ENCODE assay signal across 8 mouse cellular contexts in the genomic region with DNA sequence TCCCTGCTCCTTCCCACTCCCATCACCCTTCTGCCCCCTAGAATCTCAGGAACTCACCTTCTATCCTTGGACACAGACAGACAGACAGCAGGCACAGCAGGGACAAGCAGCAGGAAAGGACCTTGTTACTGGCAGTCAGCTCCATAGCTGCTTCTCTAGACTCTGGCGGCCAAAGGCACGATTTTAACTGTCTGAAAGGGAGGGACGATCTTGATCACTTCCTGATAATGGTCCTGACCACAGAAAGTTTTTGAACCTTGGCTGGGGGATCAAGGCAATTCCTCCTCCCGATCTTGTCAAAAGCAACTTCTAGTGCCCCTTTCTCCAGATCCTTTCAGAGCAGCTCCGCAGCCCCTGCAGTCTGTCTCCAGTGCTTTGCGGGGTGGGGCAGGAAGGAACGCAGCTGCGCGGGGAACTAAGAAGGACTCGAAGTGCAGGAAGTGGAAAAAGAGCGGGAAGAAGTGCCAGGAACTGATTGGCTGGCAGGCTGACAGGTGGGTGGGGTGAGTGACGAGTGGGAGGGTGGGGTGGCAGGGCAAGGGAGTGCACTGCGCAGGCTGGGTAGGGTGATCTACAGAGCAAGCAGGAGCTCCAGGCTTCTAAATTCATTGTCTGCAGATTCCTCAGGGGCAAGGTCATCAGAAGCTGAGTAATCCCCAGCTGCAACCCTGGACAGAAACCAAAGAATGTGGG. TPM values are rescaled to one million over a fixed set of nuclear protein-coding genes. Genes with fewer than 3 reads are reported as not detected.
DNase-seq lines count a peak whose midpoint lies in the region; ATAC-seq and TF ChIP-seq lines count a peak whose summit lies in the region.

Ulbp1 (minus strand) TSS at position 442 of the 693 bp plus-strand sequence.

- no peaks in the 10 kb centered on the region for H3K9me3 ChIP-seq in neural tube, embryonic 15.5 days (replicated peaks)
- no peaks in the 10 kb centered on the region for H3K9me3 ChIP-seq in kidney, postnatal 0 days (replicated peaks; ENCODE audit: low read length)
- no peaks in the 10 kb centered on the region for H3K9me3 ChIP-seq in forebrain, embryonic 14.5 days (replicated peaks; ENCODE audit: control insufficient read depth, low read length)

- 76% methylated on average over 13 of the region's 13 CpGs for WGBS in neural tube, embryonic 15.5 days
- 11% methylated on average over 13 of the region's 13 CpGs for WGBS in heart, adult 2 months
- 51% methylated on average over 13 of the region's 13 CpGs for WGBS in kidney, postnatal 0 days
- WGBS in forebrain, embryonic 14.5 days, result 76% methylated on average over 13 of the region's 13 CpGs

- H3K4me2 ChIP-seq in neural tube, embryonic 15.5 days, result 0 out of 2 replicates have a peak within 1 kb of the TSS, but pooled peaks have one; percentile 19
- H3K4me2 ChIP-seq in kidney, postnatal 0 days (ENCODE audit: low read length), result peak within 1 kb of the TSS; percentile 42
- no peak within 1 kb of the TSS for H3K4me2 ChIP-seq in forebrain, embryonic 14.5 days (ENCODE audit: low read length)

- H3K27ac ChIP-seq in neural tube, embryonic 15.5 days (replicated peaks), result no peak within 1 kb of the TSS
- peak within 1 kb of the TSS; percentile 55 for H3K27ac ChIP-seq in heart, adult 2 months
- no peak within 1 kb of the TSS for H3K27ac ChIP-seq in kidney, postnatal 0 days
- no peak within 1 kb of the TSS for H3K27ac ChIP-seq in forebrain, embryonic 14.5 days (ENCODE audit: low read depth, low read length)

- H3K27me3 ChIP-seq in neural tube, embryonic 15.5 days (replicated peaks), result no peaks in the 10 kb centered on the region
- no peaks in the 10 kb centered on the region for H3K27me3 ChIP-seq in heart, adult 2 months (ENCODE audit: control insufficient read depth, insufficient read depth, low read length)
- no peaks in the 10 kb centered on the region for H3K27me3 ChIP-seq in kidney, postnatal 0 days (ENCODE audit: insufficient read depth, low read length)
- H3K27me3 ChIP-seq in forebrain, embryonic 14.5 days (replicated peaks; ENCODE audit: control insufficient read depth, insufficient read depth, low read length), result no peaks in the 10 kb centered on the region

- intact Hi-C loops in heart, adult 2 months (cut with DNase I), result no loop called here

- no peak within 1 kb of the TSS for H3K4me3 ChIP-seq in neural tube, embryonic 15.5 days (replicated peaks)
- H3K4me3 ChIP-seq in heart, adult 2 months, result peak within 1 kb of the TSS; percentile 48
- no peak within 1 kb of the TSS for H3K4me3 ChIP-seq in kidney, postnatal 0 days (replicated peaks; ENCODE audit: low read depth, low read length)
- no peak within 1 kb of the TSS for H3K4me3 ChIP-seq in forebrain, embryonic 14.5 days (ENCODE audit: low read depth, low read length)

- ATAC-seq in neural tube, embryonic 15.5 days (ENCODE audit: low FRiP score), result no peak
- peak; percentile 43; the same call in 1 of the 2 replicates for ATAC-seq in kidney, postnatal 0 days (replicated peaks; ENCODE audit: low FRiP score, low read depth)
- peak; percentile 97 for ATAC-seq in megakaryocyte progenitor cell, adult 5-6 weeks (replicated peaks; ENCODE audit: poor library complexity)
- ATAC-seq in forebrain, embryonic 14.5 days, result no peak

- DNase-seq in neural tube, embryonic 10.5 days (ENCODE audit: extremely low spot score, low spot score), result no peak
- DNase-seq in brain, embryonic 14.5 days (ENCODE audit: low read depth), result peak; percentile 5
- DNase-seq in heart, adult 2 months, result peak; percentile 85
- peak; percentile 44 for DNase-seq in kidney, postnatal 0 days (ENCODE audit: low spot score)
- DNase-seq in testis, postnatal 14 days (ENCODE audit: low spot score), result peak; percentile 57
- DNase-seq in forebrain, embryonic 14.5 days (ENCODE audit: low spot score), result no peak

- H3K79me2 ChIP-seq in heart, adult 2 months (replicated peaks; ENCODE audit: control insufficient read depth, insufficient read depth, low read length), result no peaks in the 10 kb centered on the region

- TF ChIP-seq EP300 in heart, adult 2 months (IDR thresholded peaks at IDR 0.05; ENCODE audit: insufficient read depth, low read depth, low read length), result no peak

- H3K9ac ChIP-seq in neural tube, embryonic 15.5 days (replicated peaks), result no peak within 1 kb of the TSS
- H3K9ac ChIP-seq in heart, adult 2 months (ENCODE audit: low read depth, low read length), result peak within 1 kb of the TSS; percentile 16; the same call in 1 of the 2 replicates
- no peak within 1 kb of the TSS for H3K9ac ChIP-seq in kidney, postnatal 0 days (ENCODE audit: low read depth, low read length)
- no peak within 1 kb of the TSS for H3K9ac ChIP-seq in forebrain, embryonic 14.5 days (ENCODE audit: low read length)

- no peak for TF ChIP-seq CTCF in brain, embryonic 14.5 days (IDR thresholded peaks at IDR 0.05; ENCODE audit: borderline replicate concordance, extremely low read depth, insufficient read depth, insufficient read length)
- TF ChIP-seq CTCF in heart, adult 2 months (IDR thresholded peaks at IDR 0.05), result no peak
- TF ChIP-seq CTCF in kidney, postnatal 0 days (IDR thresholded peaks at IDR 0.05; ENCODE audit: low read depth), result no peak

- no peaks in the 10 kb centered on the region for H3K36me3 ChIP-seq in neural tube, embryonic 15.5 days
- H3K36me3 ChIP-seq in heart, adult 2 months (ENCODE audit: control insufficient read depth, insufficient read depth, low read length), result no peaks in the 10 kb centered on the region
- H3K36me3 ChIP-seq in kidney, postnatal 0 days (ENCODE audit: insufficient read depth, low read length), result no peaks in the 10 kb centered on the region
- H3K36me3 ChIP-seq in forebrain, embryonic 14.5 days (ENCODE audit: control insufficient read depth, insufficient read depth, low read length), result no peaks in the 10 kb centered on the region

- TF ChIP-seq POLR2A in brain, embryonic 14.5 days (IDR thresholded peaks at IDR 0.05; ENCODE audit: borderline replicate concordance, extremely low read depth, insufficient read depth, insufficient read length, poor library complexity, severe bottlenecking), result no peak
- 0 out of 2 replicates have a peak, but pooled peaks have one; percentile 24 for TF ChIP-seq POLR2A in heart, adult 2 months (IDR thresholded peaks at IDR 0.05; ENCODE audit: insufficient read depth, low read depth, low read length)

- H3K4me1 ChIP-seq in neural tube, embryonic 15.5 days, result no peaks in the 10 kb centered on the region
- peaks cover 3% of the 10 kb centered on the region for H3K4me1 ChIP-seq in heart, adult 2 months (ENCODE audit: control insufficient read depth, insufficient read depth, low read length)
- H3K4me1 ChIP-seq in kidney, postnatal 0 days (replicated peaks; ENCODE audit: insufficient read depth, low read length), result no peaks in the 10 kb centered on the region
- no peaks in the 10 kb centered on the region for H3K4me1 ChIP-seq in forebrain, embryonic 14.5 days (ENCODE audit: control insufficient read depth, insufficient read depth, low read length)

RNA-seq across cellular contexts. Expression of gene Ulbp1, which starts in this region (rescaled TPM):
- 0.91 and 2.1 TPM in 2 replicates for polyA plus RNA-seq in neural tube, embryonic 15.5 days (2015; fragmentation: Nextera tagmentation; extraction: Ambion mirVana)
- polyA plus RNA-seq in brain, embryonic 14.5 days (2012; rRNA removed), result 0.81 and 1.2 TPM in 2 replicates
- 1 to 10 TPM; 2.3 to 2.6 TPM for total RNA-seq in heart, adult 2 months (2021)
- polyA plus RNA-seq in heart, adult 2 months (2012; rRNA removed), result 0.64 and 1.00 TPM in 2 replicates
- 0.79 and 1.5 TPM in 2 replicates for polyA plus RNA-seq in kidney, postnatal 0 days (2015; fragmentation: Nextera tagmentation; extraction: Ambion mirVana)
- 21.6 and 22.0 TPM in 2 replicates for total RNA-seq in megakaryocyte progenitor cell, adult 5-6 weeks (2015)
- total RNA-seq in megakaryocyte progenitor cell, adult 5-6 weeks (2017), result 28.4 and 29.5 TPM in 2 replicates
- 1.0 and 1.6 TPM in 2 replicates for polyA plus RNA-seq in forebrain, embryonic 14.5 days (2014; fragmentation: Nextera tagmentation; extraction: Ambion mirVana)

Comparison
In these comparisons a context has a peak if more than half of its experiments do, and no peak if none do; other contexts are left out.
1. RNA of gene Ulbp1 (total RNA-seq): 21.6 to 29.5 TPM in megakaryocyte progenitor cell, adult 5-6 weeks; 2.3 to 2.6 TPM in heart, adult 2 months; every median in the first group is over 4 times any median in the second.
2. ATAC-seq: peak in kidney, postnatal 0 days (single experiment) and megakaryocyte progenitor cell, adult 5-6 weeks (single experiment); none in neural tube, embryonic 15.5 days (single experiment) and forebrain, embryonic 14.5 days (single experiment).
3. DNase-seq: peak in brain, embryonic 14.5 days (single experiment), heart, adult 2 months (2 of 2), kidney, postnatal 0 days (single experiment) and testis, postnatal 14 days (single experiment); none in neural tube, embryonic 10.5 days (single experiment) and forebrain, embryonic 14.5 days (single experiment).